Mouse (Mus musculus) G1E (cell line): ENCODE measurements around the gene Magi1. TPM values are rescaled to one million over a fixed set of nuclear protein-coding genes. Genes with fewer than 3 reads are reported as not detected.

ENCODE experiments used
- ATAC-seq: 2 replicates; pipeline ENCODE4 v1.8.0; 2016; ENCODE audit warnings: mild to moderate bottlenecking; ENCODE audit not compliant: insufficient number of reproducible peaks, poor library complexity, low FRiP score, severe bottlenecking; ENCODE audit errors: extremely low read depth
- DNase-seq: peaks from one replicate; pipeline ENCODE4 v3.0.0; 2012; ENCODE audit warnings: low spot score
- H3K27me3 ChIP-seq: 2 replicates; pipeline ENCODE4 v1.6.1; 2012; ENCODE audit warnings: mild to moderate bottlenecking, low read length, inconsistent platforms; ENCODE audit not compliant: insufficient read depth
- H3K36me3 ChIP-seq: replicated peaks from 2 replicates; pipeline ENCODE3; 2012; ENCODE audit warnings: mild to moderate bottlenecking, inconsistent platforms
- H3K4me1 ChIP-seq: 2 replicates; pipeline ENCODE4 v1.6.1; 2012; ENCODE audit warnings: low read depth, low read length, inconsistent platforms, mixed read lengths; ENCODE audit not compliant: insufficient read depth
- H3K4me3 ChIP-seq: 2 replicates; pipeline ENCODE4 v1.5.1; 2012; ENCODE audit warnings: low read depth, mild to moderate bottlenecking, inconsistent platforms, low read length, moderate library complexity, mixed read lengths
- H3K9me3 ChIP-seq: replicated peaks from 2 replicates; pipeline ENCODE4 v1.6.1; 2012; ENCODE audit warnings: inconsistent platforms
- CTCF ChIP-seq: IDR thresholded peaks from 2 replicates; pipeline ENCODE4 v1.5.1; 2012; ENCODE audit warnings: low read depth, low read length, inconsistent platforms, mixed read lengths
- GATA1 ChIP-seq: IDR thresholded peaks from 2 replicates; pipeline ENCODE4 v1.6.1; 2012; ENCODE audit warnings: borderline replicate concordance, low read length, inconsistent platforms, mixed read lengths
- GATA2 ChIP-seq: IDR thresholded peaks from 2 replicates; pipeline ENCODE4 v1.6.1; 2012; ENCODE audit warnings: low read depth, low read length, inconsistent platforms, borderline replicate concordance
- POLR2AphosphoS5 ChIP-seq: IDR thresholded peaks from 2 replicates; pipeline ENCODE4 v1.6.1; 2012; ENCODE audit warnings: low read depth, low read length, inconsistent platforms; ENCODE audit not compliant: insufficient replicate concordance
- TAL1 ChIP-seq: conservative IDR thresholded peaks from 2 replicates; pipeline ENCODE4 v1.6.1; 2012; ENCODE audit warnings: low read depth, low read length, inconsistent platforms, mixed read lengths
- polyA plus RNA-seq: library from polyadenylated mRNA; stranded (reverse); fragments of >175 nt; gene quantifications from 2 replicates; pipeline ENCODE4 v1.2.3, GENCODE M21; 2012
- total RNA-seq, 2 experiments: library from RNA; stranded (forward) in 1 of 2; stranded (reverse) in 1 of 2; fragments of 200-1000 nt in 1 of 2; fragments of >200 nt in 1 of 2; fragmentation: Nextera tagmentation in 1 of 2; gene quantifications; 2 replicates each; pipeline ENCODE4 v1.2.3; 2014 to 2017

The Magi1 gene
- total and polyA plus RNA-seq, 3 experiments, result 0.21 to 10.0 (median 1.6) TPM

DNA sequence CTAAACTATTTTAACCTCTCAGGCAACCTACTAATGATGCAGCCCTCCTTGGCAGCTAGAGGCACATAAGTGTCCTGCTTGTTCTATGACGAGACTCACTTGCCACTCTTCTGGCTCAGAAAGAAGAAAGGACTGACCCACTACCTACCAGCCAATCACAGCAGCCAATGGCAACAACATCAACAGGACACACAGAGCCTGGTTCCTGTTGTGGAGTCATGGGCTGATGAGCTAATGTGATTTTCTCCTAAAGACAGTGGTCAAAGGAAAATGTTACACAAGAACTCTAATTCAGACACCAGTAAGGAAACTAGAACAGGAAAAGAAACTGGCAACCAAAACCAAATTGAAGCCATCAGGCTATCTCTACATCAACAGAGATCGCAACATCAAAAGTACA is 124.5 kb downstream of the Magi1 start:
- Histone ChIP-seq H3K9me3 (peaks cover 5% of the 10 kb centered on the region), H3K4me3 (no peak overlapping the region), H3K4me1 (no peaks in the 10 kb centered on the region), H3K36me3 (no peaks in the 10 kb centered on the region), H3K27me3 (no peaks in the 10 kb centered on the region; the same call in 1 of the 2 replicates)
- ATAC-seq, result no peak
- TF ChIP-seq GATA2, result no peak
- no peak for DNase-seq

DNA sequence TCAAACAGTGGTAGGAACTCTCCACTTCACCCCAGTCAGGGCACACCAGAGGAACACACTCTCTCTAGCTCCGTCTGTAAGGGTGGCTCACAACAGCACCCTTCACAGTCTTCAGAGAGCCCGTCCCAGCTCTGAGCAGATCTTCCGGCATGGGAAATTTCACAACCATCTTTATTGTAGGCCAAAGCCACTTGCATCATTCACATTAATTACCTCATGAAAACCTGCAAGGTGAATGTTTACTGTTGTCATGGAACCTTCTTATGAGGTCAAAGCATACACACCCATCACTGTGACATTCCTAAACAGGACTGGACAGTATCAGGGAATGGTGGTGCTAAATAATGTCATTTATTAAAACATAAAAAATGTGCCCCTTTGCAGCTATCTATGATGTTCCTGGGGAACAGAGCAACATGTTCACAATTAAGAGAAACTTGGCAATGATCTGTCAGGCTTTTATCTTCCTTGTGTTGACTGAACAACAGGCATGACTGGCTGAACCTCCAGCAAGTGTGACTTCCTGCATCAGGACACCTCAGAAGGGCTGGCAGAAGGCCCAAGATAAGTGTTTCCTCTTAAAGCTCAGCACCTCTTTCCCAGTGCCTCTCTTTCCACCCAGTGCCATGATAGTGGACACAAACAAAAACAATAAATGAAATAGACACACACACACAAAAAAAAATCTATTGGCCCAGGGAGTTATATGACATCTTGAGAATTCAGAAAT is 125.4 kb downstream of the Magi1 start:
- no peaks in the 10 kb centered on the region; the same call in 1 of the 2 replicates for H3K27me3 ChIP-seq
- 0 out of 2 replicates have a peak, but pooled peaks cover 5% of the 10 kb centered on the region for H3K4me1 ChIP-seq
- DNase-seq (no peak), ATAC-seq (no peak)
- TF ChIP-seq GATA1 (no peak), CTCF (no peak), GATA2 (no peak), POLR2AphosphoS5 (no peak), TAL1 (no peak)
- H3K36me3 ChIP-seq, result no peaks in the 10 kb centered on the region
- peaks cover 9% of the 10 kb centered on the region for H3K9me3 ChIP-seq
- H3K4me3 ChIP-seq, result no peak overlapping the region

DNA sequence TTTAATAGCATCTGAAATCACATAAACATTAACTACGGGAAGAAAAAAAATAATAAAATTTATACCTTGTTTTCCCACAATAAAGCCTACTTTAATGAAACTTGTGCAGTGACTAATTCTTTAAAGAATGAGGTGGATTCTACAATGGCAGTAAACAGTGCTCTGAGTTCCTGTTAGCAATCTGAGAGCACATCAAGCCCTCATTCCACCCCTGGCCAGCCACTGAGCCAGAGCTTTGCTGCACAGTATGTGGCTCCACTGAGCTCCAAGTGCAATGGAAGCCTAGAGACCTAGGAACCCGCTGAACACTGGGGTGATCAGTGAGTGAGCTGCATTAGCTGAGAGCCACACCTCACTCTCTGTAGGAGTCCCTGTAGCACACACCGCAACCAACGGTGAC is 127.7 kb downstream of the Magi1 start:
- no peak for ATAC-seq
- H3K4me1 ChIP-seq, result 0 out of 2 replicates have a peak, but pooled peaks cover 5% of the 10 kb centered on the region
- no peak overlapping the region for H3K4me3 ChIP-seq
- H3K9me3 ChIP-seq, result peaks cover 6% of the 10 kb centered on the region
- H3K27me3 ChIP-seq, result no peaks in the 10 kb centered on the region; the same call in 1 of the 2 replicates
- no peak for TF ChIP-seq CTCF
- TF ChIP-seq GATA2, result no peak
- TF ChIP-seq GATA1, result no peak
- no peak for TF ChIP-seq TAL1
- no peak for TF ChIP-seq POLR2AphosphoS5
- DNase-seq, result no peak
- H3K36me3 ChIP-seq, result no peaks in the 10 kb centered on the region

DNA sequence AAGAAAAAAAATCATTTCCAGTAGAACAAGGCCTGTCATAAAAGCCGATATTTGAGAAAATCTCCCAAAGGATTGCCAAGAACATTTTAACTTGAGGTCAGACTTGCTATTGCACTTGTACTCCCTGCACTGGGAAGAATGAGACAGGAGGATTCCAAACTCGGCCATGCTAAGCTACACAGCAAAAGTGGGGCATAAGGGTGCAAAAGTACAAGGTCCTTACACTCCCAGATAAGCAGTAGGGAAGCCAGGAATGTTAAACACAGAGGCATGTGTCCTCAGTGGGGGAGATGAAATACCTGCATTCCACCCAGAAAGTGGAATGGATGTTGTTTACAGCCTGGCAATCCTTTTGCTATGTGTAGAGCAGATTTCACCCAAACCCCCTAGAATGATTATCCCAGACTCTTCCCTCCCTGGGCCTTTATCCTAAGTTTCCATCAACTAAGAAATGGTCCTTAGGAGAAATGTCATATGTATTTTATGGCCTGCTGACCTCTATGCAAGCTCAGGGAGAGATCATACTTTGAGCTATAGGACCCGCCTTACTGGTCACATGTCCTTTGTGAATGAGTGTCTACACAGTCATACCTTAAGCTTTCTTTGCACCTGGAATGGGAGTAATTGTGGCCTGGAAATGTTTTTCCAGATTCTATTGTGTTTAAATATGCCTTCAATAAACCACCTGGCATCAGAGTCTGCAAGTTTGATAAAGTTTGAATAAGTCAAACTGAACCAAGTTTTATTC is 128.7 kb downstream of the Magi1 start:
- 0 out of 2 replicates have a peak, but pooled peaks cover 5% of the 10 kb centered on the region for H3K4me1 ChIP-seq
- ATAC-seq, result no peak
- TF ChIP-seq POLR2AphosphoS5 (no peak), GATA2 (no peak), TAL1 (no peak), CTCF (no peak), GATA1 (no peak)
- no peaks in the 10 kb centered on the region; the same call in 1 of the 2 replicates for H3K27me3 ChIP-seq
- H3K36me3 ChIP-seq, result no peaks in the 10 kb centered on the region
- no peak overlapping the region for H3K4me3 ChIP-seq
- H3K9me3 ChIP-seq, result peaks cover 10% of the 10 kb centered on the region
- DNase-seq, result no peak

DNA sequence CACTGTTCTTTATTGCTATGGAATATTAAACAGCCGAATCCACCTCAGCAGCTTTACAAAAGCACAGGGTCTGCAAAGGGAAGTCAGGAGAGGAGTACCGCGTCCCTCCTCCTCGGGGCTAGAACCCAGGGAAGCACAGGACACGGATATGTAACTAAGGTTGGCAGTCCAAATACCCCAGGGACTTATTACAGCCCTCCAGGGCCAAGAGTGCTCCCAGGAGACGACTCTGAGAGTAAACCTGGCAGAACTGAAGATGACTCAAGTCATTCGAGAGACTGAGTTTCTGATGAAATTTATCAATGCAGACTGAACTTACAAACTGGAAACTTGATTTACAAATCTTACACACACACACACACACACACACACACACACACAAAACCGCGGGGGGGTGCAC is 130.8 kb downstream of the Magi1 start:
- TF ChIP-seq POLR2AphosphoS5, result no peak
- TF ChIP-seq GATA1, result no peak
- no peak for TF ChIP-seq GATA2
- TF ChIP-seq TAL1, result no peak
- no peak for TF ChIP-seq CTCF
- no peak for ATAC-seq
- peaks cover 14% of the 10 kb centered on the region for H3K9me3 ChIP-seq

DNA sequence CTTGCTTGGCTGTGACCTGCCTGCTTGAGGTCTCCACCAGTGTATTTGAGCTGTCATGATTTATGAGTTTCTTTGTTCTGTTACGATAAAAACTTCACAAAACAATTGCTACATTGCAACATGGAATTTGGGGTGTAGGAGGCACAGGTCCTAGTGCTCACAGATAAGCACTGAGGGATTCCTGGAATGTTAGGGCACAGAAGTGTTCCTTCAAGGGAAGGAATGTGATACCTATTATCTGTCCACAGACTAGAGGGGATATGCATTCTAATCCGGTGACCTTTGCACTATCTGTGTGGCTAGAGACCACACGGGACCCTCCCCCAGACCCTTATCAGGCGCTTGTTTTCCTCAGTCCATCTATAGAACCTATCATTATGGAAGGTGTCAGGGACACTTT is 132.8 kb downstream of the Magi1 start:
- no peak for TF ChIP-seq CTCF
- TF ChIP-seq GATA2, result no peak
- no peak for TF ChIP-seq POLR2AphosphoS5
- no peak for TF ChIP-seq TAL1
- TF ChIP-seq GATA1, result no peak
- Histone ChIP-seq H3K4me3 (no peak overlapping the region), H3K36me3 (no peaks in the 10 kb centered on the region), H3K4me1 (0 out of 2 replicates have a peak, but pooled peaks cover 5% of the 10 kb centered on the region), H3K9me3 (peaks cover 14% of the 10 kb centered on the region), H3K27me3 (no peaks in the 10 kb centered on the region)
- ATAC-seq, result no peak
- DNase-seq, result no peak

More for the DNA sequence above, 130.8 kb downstream of the Magi1 start:
- Histone ChIP-seq H3K36me3 (no peaks in the 10 kb centered on the region), H3K27me3 (no peaks in the 10 kb centered on the region; the same call in 1 of the 2 replicates), H3K4me1 (0 out of 2 replicates have a peak, but pooled peaks cover 5% of the 10 kb centered on the region), H3K4me3 (no peak overlapping the region)
- no peak for DNase-seq
